Mouse (Mus musculus): ENCODE measurements around the gene Dct.
A peak's percentile ranks its signal among the peaks of the same experiment; 100 is the strongest.

Dct gene

DNA sequence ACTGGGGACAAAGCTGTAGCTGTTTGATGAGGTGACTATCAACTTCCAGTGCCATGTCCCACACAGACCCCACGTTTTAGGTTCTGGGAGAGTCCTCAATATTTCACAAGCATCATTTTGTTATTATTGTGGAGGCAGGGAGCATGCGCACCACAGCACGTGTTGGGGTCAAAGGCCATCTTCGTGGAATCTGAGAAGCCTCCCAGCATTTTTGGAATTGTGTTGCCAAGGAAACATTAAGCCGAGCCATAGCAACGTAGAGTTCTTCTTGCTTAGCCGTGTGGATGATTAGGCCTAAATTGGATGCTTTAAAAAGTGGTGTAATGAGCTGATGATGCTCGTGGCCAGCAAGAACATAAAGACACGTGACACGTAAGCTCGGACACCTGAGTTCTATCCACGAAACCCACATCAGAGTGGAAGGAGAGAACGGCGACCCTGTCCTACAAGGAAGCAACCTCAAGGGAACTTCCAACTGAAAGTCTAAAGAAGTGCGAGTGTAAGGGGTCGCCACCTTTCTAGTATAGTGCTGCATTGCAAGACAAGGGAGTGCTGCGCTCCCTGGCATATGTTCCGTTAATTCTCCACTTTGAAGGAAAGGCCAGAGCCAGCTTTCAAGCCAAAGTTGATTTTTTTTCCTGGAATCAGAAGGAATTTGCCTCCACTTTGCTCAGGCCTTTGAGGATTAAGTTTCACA lies 9.8 kb downstream of the Dct start:
- DNase-seq, result no peak

DNA sequence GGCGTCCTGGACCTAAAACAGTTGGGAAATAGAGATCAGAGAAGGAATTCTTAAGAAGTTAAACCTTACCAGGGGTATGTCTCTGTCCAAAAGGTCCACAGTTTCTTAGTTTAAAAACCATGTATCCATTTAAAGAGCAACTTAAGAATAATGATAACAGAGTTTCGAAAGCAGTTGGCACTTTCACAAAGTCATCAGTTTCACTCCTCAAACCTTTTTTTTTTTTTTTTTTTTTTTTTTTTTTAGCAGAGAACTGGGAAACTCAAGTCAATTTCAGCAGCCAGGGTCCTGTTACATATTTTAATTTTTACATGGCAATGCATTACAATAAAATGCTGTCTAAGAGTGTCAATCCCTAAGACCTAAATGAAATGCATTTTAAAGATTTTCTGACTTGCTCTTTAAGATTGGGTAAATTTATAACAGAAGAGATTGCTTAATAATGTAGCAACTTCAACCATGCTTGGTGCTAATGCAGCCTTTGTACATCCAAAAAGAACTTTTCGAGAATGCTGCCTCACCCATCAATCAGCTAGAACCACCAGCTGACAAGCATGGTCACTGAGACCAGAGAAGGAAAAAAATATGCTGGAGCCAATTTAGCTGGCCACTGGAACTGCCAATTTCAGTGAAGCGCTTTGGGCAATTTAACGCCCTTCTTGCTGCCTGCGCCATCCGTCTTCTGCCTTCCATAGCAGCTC lies 11.3 kb downstream of the Dct start:
- DNase-seq, result no peak

DNA sequence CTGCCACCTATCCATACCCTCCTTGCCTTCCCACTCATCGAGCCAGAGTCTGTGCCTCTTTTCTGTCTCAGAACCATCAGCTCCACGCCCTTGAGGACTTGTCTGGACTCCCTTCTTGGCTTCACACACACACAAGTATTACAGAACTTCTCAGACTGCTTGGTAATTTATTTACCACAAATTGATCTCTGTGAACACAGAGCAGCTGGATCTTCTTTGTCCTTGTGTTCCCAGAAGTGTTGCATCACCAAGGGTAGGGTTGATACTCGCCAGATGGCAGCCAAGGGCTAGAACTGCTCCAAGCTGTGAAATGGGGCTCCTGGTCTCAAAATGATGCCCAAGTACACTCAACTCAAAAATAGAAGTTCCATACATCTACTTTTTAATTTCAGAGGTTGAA lies 13.0 kb downstream of the Dct start:
- DNase-seq, result peak in 1 of 2 experiments; percentile 6

DNA sequence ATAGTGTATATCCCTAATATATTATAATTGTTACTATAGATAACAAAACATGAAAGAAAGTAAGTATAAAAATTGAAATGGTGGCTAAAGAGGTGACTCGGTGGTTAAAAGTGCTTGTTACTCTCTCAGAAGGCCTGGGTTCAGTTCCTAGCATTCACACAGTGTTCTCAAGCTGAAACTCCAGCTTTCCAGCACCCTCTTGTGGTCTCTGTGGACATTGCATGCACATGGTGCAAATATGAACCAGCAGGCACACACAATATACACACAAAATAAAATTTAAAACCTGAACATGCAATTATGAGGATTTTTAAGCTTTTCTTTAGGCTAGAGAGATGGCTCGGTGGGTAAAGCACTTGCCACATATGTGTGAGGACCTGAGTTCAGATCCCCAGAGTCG lies 24.5 kb downstream of the Dct start:
- DNase-seq, result peak in 1 of 2 experiments; percentile 42

DNA sequence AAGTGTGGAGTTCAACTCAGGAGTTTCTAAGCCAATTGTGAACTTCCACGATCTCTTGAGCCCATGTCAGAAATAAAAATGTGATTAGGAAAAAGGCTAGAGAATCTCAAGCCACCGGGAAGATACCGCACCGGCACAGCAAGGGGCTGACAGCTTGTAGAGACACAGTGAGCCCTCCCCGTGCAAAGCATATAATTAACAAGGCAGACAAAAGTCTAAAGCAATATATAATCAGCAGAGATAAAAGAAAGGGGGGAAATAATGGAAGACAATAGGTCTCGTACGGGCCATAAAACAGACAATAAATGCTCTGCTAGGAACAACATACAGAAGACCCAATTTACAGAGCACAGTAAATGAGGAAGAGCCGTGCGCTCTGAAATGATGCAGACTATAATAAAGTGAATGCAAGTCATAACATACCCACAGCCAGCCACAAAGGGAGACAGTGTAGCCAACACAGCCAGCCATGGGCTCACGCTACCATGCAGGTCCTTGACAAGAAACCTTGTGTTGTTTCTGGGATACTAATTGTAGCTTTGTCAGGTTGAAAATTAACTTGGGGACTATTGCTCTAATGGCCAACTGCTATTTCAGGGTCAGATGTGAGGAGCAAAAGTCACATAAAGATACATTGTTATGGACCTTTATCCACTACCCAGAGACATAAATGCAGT lies 30.0 kb downstream of the Dct start:
- no peak for DNase-seq

DNA sequence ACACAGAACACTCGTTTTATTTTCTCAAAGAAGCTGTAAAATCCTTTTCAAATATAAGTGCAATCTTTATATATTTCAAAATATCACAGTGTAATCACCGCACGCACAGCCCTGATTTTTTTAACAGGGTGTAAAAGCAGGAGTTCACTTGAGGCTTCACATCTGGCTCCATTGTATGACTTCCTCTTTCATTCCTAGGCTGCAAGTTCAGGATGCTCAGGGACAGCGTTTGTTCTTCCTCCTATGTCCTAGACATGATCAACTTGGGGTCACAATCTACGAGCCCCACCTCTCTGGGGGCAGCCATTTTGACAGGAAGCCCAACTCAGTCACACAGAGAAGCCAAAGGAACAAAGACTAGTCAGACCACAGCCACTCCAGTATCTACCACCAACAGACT lies 32.7 kb downstream of the Dct start:
- no peak for DNase-seq

DNA sequence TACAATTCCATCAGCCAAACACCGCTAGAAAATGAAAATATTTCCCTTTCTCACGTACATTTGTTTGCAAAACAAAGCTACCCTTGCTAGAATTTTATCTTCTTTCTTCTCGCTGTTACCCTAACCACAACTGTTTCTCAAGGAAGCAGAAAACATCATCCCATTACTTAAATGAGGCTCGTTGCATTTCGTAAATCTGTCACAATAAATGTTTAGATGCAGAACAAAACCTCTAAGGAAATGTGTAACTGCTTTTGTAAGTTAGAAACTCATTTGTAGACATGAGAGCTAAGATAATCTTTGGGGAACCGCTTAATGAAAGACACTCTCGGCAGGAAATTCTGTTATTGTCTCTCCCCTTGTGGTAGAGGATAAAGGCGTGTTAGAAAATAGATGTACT lies 38.8 kb downstream of the Dct start:
- no peak for DNase-seq

DNA sequence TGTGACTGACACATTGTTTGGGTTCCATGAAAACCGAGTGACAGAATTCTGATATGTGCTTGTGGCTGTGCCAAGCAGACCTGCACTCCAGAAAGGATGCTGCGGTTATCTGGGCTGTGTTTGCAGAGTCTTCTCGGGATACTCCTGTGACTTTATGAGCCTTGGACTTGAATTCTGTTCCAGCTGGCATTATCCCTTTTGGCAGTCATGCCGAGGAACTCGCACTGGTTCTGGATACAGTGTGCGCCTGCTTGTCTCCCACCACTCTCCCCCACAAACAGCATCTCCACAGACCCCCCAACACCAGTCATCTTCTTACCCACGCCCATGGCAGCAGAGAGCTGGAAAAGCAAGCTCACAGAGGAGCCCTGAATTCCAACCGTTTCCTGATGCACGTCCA lies 42.5 kb downstream of the Dct start:
- DNase-seq, result no peak

DNA sequence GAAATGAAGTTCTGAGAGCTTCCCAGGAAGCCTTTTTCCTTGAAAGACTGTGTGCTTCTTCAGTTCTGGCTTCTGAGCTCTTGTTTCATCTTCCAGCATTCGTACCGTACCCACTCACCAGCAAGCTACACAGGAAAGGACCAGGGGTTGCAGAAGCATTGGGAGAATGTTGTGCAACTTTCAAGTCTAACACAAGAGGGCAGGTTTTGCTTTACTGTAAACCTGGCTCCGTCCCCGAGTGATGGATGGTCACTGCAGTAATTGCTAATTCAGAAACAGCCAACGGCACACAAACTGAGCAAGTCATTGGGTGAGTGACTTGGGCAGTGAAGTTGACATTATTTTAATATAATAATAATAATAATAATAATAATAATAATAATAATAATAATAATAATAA lies 46.3 kb downstream of the Dct start:
- peak; percentile 52 to 69 for DNase-seq

DNA sequence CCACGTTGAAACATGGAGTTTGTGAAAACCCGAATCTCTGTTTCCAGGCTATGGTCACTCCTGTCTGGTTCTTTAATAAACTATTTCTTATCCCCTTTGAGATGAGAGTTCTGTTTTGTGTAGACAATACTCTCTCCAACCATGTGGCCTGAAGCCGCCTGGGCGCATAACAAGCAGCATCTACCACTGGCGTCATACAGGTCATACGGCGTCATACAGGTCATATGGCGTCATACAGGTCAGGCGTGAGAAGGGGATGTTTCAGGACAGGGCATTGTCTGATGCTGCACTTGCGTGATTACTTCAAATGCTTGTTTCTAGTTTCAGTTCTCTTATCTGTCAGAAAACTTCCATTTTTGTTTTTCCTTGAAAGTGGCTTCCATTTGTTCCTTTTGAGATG lies 47.6 kb downstream of the Dct start:
- DNase-seq, result no peak

DNA sequence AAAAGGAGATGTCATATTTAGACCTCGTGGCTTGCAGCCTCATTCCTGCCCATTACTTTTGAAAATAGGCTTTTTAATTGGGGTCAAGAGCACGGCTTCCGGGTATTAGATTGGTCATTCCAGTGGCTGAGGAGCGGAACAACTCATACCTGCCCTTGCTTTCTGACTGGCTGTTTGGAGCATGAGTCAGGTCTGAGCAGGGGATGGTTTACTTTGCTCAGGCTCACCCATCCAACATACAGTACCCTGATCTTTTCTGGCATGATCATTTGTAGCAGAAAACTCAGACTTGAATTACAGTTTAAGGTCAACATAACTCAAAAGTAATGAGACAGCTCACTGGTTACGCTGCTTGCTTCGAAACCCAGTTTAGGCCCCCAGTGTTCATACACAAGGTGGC lies 58.2 kb downstream of the Dct start:
- DNase-seq, result no peak

DNA sequence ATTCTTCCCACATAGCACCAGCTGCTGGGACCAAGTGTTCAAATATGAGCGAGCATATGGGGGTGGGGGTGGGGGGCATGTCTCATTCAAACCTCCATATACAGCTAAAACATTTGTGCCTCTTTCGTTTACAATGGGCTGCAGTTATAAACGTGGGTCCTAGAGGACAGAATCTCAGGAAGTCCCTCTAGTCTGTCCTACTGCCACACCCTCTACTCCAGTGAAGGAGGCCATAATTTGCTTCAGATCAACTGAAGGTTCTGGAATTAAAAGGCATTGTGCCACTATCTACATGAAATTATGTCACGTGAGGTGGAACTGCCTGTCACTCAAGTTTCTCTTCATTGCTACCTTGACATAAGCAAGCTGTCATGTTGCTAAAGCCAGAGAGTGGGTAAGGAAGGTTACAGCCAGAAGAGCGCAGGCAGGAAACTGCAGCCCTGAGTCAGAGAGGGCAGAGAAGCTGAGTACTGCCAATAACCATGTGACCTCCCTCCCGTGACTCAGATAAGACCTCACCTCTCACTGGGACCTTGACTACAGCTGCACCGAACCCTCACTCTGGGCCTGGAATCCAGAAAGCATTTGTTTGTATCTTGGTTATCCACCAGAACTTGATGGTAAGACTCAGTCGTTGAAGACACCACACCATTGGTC lies 59.3 kb downstream of the Dct start:
- DNase-seq, result no peak

DNA sequence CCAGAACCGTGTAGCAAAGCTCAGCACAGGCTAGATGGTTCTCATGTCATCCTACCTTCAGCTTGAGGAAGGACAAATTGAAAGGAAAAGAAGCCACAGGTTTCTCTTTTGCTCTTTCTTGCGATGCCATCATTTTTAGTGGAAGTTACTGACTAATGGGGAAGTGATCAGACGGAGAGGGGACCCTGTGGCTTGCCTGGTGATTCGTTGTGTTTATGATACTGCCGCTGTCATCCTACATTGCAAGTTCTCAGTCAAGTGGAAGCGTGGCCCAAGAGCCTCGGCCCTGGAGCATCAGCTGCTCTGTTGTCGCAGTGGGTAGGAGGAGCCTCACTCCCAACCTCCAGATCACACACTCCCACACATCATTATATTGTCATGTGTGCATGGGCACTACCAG lies 61.8 kb downstream of the Dct start:
- DNase-seq, result no peak

DNA sequence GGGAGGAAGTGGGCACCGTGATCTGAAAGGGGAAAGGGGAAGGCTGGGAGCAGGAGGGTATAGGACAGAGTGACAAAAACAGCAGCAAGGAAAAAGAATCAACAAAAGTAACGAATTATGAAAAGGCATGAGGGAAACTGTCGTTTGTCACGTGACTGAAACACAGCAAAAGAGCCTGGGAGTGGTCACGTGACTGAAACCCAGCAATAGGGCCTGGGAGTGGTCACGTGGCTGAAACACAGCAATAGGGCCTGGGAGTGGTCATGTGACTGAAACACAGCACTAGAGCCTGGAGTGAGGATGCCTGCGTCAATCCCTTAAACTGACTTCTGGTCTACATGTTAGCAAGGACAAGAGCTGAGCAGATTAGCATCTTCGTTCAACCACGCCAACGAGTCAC lies 63.6 kb downstream of the Dct start:
- DNase-seq, result no peak

DNA sequence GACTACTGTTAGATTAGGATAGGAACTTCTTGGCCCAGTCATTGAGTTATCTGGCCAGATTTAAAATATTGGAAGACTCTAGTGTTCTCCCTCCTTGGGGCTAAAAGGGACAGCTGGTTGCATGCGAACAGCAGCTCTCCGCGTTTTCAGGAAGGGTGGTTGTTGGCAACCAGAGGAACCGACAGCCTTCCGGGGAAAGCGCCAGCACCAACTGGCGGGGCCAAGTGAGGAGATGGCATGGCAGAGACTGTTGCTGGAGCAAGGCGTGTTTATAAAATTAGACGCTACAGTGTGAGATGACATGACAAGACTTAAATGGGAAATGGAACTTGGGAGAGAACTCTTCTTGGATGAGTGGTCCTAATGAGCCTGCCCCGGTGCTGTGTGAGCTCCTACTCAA lies 70.5 kb downstream of the Dct start:
- no peak for DNase-seq

DNA sequence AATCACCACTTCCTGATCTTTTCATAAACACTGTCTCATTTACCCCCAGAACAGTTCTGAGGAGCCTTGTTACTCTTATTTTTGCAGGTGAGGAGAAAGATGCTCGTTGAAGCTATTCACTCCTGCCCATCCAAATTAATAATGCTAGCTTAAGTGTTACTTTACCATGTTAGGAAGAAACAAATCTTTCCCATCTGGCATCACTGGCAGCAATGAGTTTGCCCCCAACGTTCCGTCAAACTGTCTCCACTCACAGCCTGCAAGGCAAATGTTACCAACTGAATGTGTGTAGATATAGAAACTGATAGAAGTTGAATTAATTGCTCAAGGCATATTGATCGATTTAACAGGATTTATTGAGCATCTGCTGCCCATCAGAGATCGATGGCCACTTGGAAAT lies 79.5 kb downstream of the Dct start:
- DNase-seq, result no peak

All from kidney, postnatal 36 days (tissue).